Mouse (Mus musculus) stomach, postnatal 0 days (tissue): Measurements from ENCODE around the gene Gm5129. TPM values are rescaled to one million over a fixed set of nuclear protein-coding genes. Genes with fewer than 3 reads are reported as not detected.
"Not testable (repeated sequence)": the region's sequence is repeated elsewhere in the genome, so short reads cannot be mapped to it uniquely, and the experiment has no call there.

Source experiments
- ATAC-seq: fragments of 200-750 bp; cut with Nextera tagmentation; 2 replicates; pipeline ENCODE4 v1.8.0; 2017; ENCODE audit not compliant: low FRiP score, low TSS enrichment
- DNase-seq: peaks from one replicate; pipeline ENCODE4 v3.0.0-alpha.2; 2016; ENCODE audit warnings: low spot score
- H3K27ac ChIP-seq: fragments of 300-500 bp; sonication (generic); replicated peaks from 2 replicates; pipeline ENCODE4 v1.5.1; 2014; ENCODE audit warnings: mild to moderate bottlenecking, control low read depth
- H3K27me3 ChIP-seq: fragments of 300-500 bp; sonication (generic); 2 replicates; pipeline ENCODE4 v1.6.1; 2014; ENCODE audit warnings: low read length; ENCODE audit not compliant: control insufficient read depth, insufficient read depth
- H3K36me3 ChIP-seq: fragments of 300-500 bp; sonication (generic); 2 replicates; pipeline ENCODE4 v1.6.1; 2014; ENCODE audit warnings: low read length, mixed read lengths; ENCODE audit not compliant: control insufficient read depth, insufficient read depth
- H3K4me1 ChIP-seq: fragments of 300-500 bp; sonication (generic); replicated peaks from 2 replicates; pipeline ENCODE4 v1.6.1; 2014; ENCODE audit warnings: antibody characterized with exemption; ENCODE audit not compliant: control insufficient read depth, insufficient read depth
- H3K4me2 ChIP-seq: fragments of 300-500 bp; sonication (generic); replicated peaks from 2 replicates; pipeline ENCODE4 v1.6.1; 2014; ENCODE audit warnings: low read depth, mild to moderate bottlenecking, control low read depth, moderate library complexity
- H3K4me3 ChIP-seq: fragments of 300-500 bp; sonication (generic); 2 replicates; pipeline ENCODE4 v1.5.1; 2014; ENCODE audit warnings: low read depth, low read length, control low read depth
- H3K9ac ChIP-seq: fragments of 300-500 bp; sonication (generic); 2 replicates; pipeline ENCODE4 v1.6.1; 2014; ENCODE audit warnings: mild to moderate bottlenecking, low read length, control low read depth, mixed read lengths
- H3K9me3 ChIP-seq: fragments of 300-500 bp; sonication (generic); 2 replicates; pipeline ENCODE4 v1.6.1; 2016; ENCODE audit warnings: low read length; ENCODE audit not compliant: control insufficient read depth
- CTCF ChIP-seq: IDR thresholded peaks from 2 replicates; pipeline ENCODE4 v1.5.1; 2016; ENCODE audit warnings: antibody characterized with exemption, low read depth, mild to moderate bottlenecking, moderate library complexity
- EP300 ChIP-seq: optimal IDR thresholded peaks from 2 replicates; pipeline ENCODE3; 2016; ENCODE audit warnings: antibody characterized with exemption
- WGBS: fragments of 180-500 bp; shearing (Covaris S2); extraction: QIAGEN DNeasy Blood & Tissue Kit; methylation state at CpG from one replicate; pipeline ENCODE4 v1.1.7; 2014; 5-methylcytosine and 5-hydroxymethylcytosine counted together
- polyA plus RNA-seq: library from polyadenylated mRNA; unstranded; fragments of >200 nt; fragmentation: Nextera tagmentation; extraction: Ambion mirVana; gene quantifications from 2 replicates; pipeline ENCODE4 v1.2.1, GENCODE M21; 2015

Gene Gm5129
- polyA plus RNA-seq, 1 experiment from 2014 or later = not detected

DNA sequence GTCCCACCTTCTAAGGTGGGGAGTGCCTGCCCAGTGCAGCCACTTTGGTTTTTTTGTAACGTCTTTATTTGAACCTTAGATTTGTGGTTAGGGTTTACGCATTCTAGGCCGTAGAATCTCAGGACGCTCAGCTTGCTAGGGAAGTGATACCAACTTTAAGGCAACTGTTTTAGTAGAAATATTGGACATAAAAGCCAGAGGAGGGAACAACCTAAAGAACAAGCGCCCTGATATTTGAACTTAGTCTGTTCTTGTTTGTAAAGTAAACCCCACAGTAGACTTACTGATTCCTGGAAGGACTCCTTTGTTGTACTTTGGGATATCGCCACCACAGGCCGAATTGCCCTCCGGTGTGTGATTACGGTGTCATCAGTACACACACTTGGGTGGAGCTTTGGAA is 1.2 kb upstream of the Gm5129 start:
- peak overlapping the region; percentile 61 for H3K4me2 ChIP-seq
- DNase-seq (no peak), ATAC-seq (no peak)
- TF ChIP-seq CTCF (no peak), EP300 (no peak)
- H3K4me3 ChIP-seq = peak overlapping the region; percentile 85
- peak overlapping the region; percentile 95 for H3K9ac ChIP-seq
- H3K4me1 ChIP-seq = no peaks in the 10 kb centered on the region
- no peaks in the 10 kb centered on the region for H3K9me3 ChIP-seq
- 38% methylated on average over 9 of the region's 9 CpGs for WGBS
- H3K36me3 ChIP-seq = no peaks in the 10 kb centered on the region
- no peaks in the 10 kb centered on the region for H3K27me3 ChIP-seq
- H3K27ac ChIP-seq = no peak overlapping the region; the same call in 1 of the 2 replicates

DNA sequence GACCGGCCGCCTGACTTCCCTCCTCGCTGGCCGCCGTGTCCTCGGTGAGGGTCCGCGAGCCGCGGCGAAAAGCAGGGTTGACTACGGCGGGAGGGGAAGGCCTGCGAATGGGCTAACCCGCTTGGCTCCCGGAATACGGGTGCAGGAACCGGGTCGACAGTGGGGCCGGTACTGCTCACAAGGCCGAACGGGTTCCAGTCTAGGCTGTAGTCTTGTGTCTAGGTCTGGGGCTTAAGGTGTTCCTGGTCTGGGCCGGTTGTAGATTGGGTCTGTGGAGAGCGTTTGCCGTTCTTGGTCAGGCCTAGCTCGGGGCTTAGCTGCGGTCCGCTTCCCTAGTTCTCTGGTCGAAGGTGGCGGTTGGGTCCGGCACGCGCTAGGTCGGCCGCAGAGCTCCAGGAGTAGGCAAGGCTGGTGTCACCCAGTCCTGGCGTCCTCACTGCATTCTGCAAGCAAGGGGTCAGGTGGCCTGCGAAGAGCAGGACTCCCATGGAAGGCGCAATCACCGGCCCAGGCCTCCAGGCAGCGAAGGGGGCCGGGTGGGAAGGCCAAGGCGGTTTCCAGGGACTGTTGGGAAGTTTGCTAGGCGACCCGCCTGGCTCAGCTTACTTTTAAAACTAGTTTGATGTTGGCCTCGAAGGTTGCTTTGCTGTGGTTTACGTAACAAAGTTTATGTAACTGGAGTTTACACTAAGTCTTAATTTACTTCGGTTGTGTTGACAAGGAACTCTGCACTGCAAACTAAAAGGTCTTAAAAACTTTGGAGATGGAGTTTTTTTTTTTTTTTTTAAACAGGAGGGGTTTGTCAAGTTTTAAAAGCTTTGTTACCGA is 551 bp upstream of the Gm5129 start:
- Histone ChIP-seq H3K4me3 (peak overlapping the region; percentile 85), H3K9ac (peak overlapping the region; percentile 95), H3K4me1 (no peaks in the 10 kb centered on the region), H3K4me2 (peak overlapping the region; percentile 61), H3K27me3 (no peaks in the 10 kb centered on the region), H3K36me3 (no peaks in the 10 kb centered on the region), H3K9me3 (no peaks in the 10 kb centered on the region), H3K27ac (peak overlapping the region; percentile 99)
- ATAC-seq (peak; percentile 67), DNase-seq (peak; percentile 60)
- WGBS = under 1% methylated on average over 48 of the region's 48 CpGs
- no peak for TF ChIP-seq EP300
- TF ChIP-seq CTCF = no peak

DNA sequence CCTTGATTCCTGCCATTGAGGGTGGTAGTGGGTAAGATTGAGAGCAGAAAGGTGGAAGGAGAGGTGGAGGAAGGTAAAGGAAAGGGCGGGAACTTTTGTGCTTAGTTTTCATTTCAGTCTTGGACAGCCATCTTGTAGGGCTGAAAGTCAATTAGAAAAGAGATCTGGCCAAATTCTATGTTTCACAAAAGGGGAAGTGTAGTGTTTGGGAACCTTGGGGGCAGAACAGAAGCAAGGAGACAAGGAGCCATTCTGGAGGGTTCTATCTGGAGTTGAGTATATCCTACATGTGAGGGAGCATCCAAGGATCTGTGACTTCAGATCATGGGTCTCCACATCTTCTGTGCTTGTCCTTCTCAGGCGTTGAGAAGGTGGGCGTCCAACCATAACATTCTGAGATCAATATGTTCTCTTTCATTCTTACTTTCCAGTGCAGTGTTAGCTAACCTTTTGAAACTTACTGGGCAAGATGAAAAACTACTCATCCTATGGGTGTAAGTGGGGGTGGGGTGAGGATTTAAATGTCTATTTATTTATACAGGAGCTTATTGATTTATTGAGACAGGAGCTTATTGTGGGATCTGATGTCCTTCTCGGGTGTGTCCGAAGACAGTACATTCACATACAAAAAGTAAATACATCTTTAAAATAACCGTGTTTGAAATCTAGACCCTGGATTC is 765 bp downstream of the Gm5129 start:
- no peak for DNase-seq
- H3K36me3 ChIP-seq = no peaks in the 10 kb centered on the region
- ATAC-seq = no peak

DNA sequence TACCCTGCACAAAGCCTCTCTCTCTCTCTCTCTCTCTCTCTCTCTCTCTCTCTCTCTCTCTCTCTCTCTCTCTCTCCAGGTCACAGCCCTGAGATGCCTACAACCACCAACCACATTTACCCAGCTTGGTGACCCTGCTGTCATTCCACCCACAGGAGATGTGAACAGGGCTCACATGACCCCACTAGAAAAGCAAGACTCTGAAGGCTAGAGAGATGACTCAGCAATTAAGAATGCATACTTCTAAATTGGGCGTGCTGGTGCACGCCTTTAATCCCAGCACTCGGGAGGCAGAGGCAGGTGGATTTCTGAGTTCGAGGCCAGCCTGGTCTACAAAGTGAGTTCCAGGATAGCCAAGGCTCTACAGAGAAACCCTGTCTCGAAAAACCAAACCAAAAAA is 9.7 kb downstream of the Gm5129 start:
- not testable (repeated sequence) for H3K27me3 ChIP-seq, H3K9me3 ChIP-seq, ATAC-seq, DNase-seq, H3K4me2 ChIP-seq, H3K4me1 ChIP-seq, H3K4me3 ChIP-seq, H3K9ac ChIP-seq, H3K27ac ChIP-seq, H3K36me3 ChIP-seq
- WGBS = 76% methylated on average over 5 of the region's 5 CpGs

More for the DNA sequence above, 765 bp downstream of the Gm5129 start:
- TF ChIP-seq EP300 (no peak), CTCF (no peak)
- Histone ChIP-seq H3K9me3 (no peaks in the 10 kb centered on the region), H3K4me2 (peak overlapping the region; percentile 61), H3K4me3 (peak overlapping the region; percentile 85), H3K9ac (peak overlapping the region; percentile 95), H3K4me1 (no peaks in the 10 kb centered on the region), H3K27ac (peak overlapping the region; percentile 99), H3K27me3 (no peaks in the 10 kb centered on the region)
- 45% methylated on average over 6 of the region's 6 CpGs for WGBS

DNA sequence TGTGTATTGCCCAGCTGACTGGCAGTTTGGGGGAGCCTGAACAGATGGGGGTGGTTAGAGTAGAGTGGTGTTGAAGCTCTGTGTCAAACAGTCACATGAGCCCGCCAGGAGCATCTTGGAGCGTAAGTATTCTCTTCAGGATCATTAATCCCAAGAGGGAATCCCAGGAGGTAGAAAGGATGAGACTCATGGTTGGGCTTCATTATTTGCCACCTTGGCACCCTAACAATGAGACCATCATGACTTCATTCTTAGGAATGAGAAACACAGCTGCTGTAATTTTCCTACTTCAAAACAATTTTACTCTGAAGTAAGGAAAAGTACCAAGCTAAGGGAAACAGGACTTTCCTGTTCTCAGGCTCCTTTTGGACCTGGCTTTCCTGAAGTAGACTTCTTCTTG is 10.4 kb downstream of the Gm5129 start:
- Histone ChIP-seq H3K36me3 (no peaks in the 10 kb centered on the region), H3K4me3 (no peak overlapping the region), H3K4me2 (no peak overlapping the region), H3K27me3 (no peaks in the 10 kb centered on the region), H3K9ac (no peak overlapping the region), H3K27ac (no peak overlapping the region), H3K4me1 (no peaks in the 10 kb centered on the region), H3K9me3 (no peaks in the 10 kb centered on the region)
- WGBS = 76% methylated on average over 2 of the region's 2 CpGs
- TF ChIP-seq CTCF (no peak), EP300 (no peak)
- ATAC-seq (no peak), DNase-seq (no peak)

DNA sequence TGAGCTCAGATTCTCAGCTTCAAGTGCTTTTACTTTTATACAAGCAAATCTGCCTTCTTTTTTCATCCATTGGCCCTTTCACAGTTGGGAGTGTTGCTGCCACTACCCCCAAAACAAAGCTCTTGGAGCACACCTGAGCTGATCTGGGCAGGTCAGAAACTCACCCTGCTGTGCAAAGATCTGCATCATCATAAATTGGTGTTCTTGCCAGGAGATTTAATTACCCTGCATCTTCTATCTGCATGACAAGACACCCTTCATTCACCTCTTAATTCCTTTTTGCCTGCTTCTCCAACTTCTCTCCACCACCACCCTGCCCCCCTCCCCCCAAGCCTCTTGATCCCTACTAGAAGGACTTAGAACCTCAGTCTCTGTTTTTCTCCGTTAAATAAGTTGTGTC is 14.6 kb downstream of the Gm5129 start:
- no peak overlapping the region for H3K4me2 ChIP-seq
- H3K9me3 ChIP-seq = no peaks in the 10 kb centered on the region
- no peak overlapping the region for H3K4me3 ChIP-seq
- H3K4me1 ChIP-seq = no peaks in the 10 kb centered on the region
- no peak for ATAC-seq
- no peak for DNase-seq
- 24% methylated on average over 1 of the region's 1 CpGs for WGBS
- H3K27me3 ChIP-seq = no peaks in the 10 kb centered on the region
- no peak overlapping the region for H3K9ac ChIP-seq
- TF ChIP-seq CTCF (no peak), EP300 (no peak)
- H3K36me3 ChIP-seq = no peaks in the 10 kb centered on the region
- H3K27ac ChIP-seq = no peak overlapping the region
